Mouse (Mus musculus): ENCODE data around the gene Cask.
A peak's percentile ranks its signal among the peaks of the same experiment; 100 is the strongest.
"Not testable (repeated sequence)": the region's sequence is repeated elsewhere in the genome, so short reads cannot be mapped to it uniquely, and the experiment has no call there.

The Cask gene

DNA sequence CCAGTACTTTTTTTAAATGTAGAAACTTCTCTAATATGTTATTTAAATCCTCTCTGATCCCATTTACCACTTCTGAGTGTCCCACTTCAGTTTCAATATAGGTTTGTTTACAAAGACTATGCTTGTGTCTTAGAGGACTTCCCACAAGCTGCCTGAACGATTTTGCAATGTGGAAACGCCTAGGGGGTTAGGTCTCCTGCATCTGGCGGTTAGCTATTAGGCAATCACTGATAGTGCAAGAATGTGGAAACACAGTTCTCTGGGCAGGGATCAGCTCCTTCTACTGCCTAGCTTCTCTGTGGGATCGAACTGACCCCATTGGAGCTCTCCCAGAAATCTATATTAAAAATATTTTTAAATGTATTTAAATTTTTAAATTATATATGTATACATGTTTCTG is at the start of gene Cask:
Gene Cask, minus strand, starts transcription at position 83 of the 400 bp plus-strand sequence.
- no peak for DNase-seq (ENCODE audit: low read depth, low spot score)

DNA sequence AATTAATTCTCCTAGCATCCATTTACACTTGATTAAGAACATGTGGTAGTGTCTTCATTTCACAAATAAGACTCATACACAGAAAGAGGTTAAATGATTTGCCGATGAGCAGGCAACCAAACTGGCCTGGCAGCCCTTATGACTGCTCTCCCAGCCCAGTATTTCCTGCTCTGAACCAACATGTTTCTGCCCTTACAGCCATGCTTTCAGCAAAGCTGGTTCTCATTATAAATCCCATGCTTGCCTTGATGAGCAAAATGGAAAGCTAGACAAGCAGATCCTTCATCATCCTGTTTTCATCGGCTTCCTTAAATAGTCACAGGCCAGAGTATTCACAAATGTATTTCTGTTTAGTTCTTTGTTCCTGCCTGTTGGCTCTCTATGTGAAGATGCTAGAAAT is 38.8 kb upstream of the Cask start:
- no peak for DNase-seq (ENCODE audit: low read depth, low spot score)

- no peak for DNase-seq (ENCODE audit: low read depth, low spot score)
These were observed 33.2 kb upstream of the Cask start for GRCm38 (mm10) chrX:13884348-13884747.

DNA sequence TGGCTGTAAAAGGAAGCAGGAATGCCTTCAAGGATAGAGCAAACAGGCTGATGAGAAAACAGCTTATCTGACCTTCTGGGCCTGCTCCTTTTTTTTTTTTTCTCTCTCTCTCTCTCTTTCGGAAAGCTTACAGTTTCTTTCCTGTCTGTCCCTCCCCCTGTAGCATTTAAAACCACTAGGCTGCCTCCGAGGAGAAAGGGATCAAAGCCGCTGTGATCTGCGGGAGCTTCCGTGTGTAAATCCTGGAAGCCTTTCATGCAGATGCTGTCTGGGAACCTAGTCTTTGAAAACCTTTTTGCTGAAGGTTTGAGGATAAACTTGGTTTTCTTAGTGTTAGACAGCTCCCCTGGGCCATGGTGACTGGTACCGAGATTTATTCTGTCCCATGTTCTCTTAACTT is 30.8 kb upstream of the Cask start:
- DNase-seq (ENCODE audit: low read depth, low spot score), result no peak

- no peak for DNase-seq (ENCODE audit: low read depth, low spot score)
These were observed 9.0 kb upstream of the Cask start for GRCm38 (mm10) chrX:13860145-13860544.

DNA sequence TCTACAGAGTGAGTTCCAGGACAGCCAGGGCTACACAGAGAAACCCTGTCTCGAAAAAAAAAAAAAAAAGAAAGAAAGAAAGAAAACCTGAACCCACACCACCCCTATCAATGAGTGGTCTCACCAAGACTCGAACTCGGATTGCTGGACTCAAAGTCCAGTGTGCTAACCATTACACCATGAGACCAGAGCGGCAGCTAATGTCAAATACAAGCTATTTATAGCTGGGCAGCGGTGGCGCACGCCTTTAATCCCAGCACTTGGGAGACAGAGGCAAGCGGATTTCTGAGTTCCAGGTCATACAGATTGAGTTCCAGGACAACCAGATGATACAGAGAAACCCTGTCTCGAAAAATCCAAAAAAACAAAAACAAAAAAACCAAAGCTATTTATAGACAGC is 7.9 kb upstream of the Cask start:
- no peak for DNase-seq (ENCODE audit: low read depth, low spot score)

GRCm38 (mm10) chrX:13848473-13848872 is 2.7 kb downstream of the Cask start:
- DNase-seq (ENCODE audit: low read depth, low spot score), result no peak

- DNase-seq (ENCODE audit: low read depth, low spot score), result no peak
These were observed 3.7 kb downstream of the Cask start for GRCm38 (mm10) chrX:13847502-13847851.

DNA sequence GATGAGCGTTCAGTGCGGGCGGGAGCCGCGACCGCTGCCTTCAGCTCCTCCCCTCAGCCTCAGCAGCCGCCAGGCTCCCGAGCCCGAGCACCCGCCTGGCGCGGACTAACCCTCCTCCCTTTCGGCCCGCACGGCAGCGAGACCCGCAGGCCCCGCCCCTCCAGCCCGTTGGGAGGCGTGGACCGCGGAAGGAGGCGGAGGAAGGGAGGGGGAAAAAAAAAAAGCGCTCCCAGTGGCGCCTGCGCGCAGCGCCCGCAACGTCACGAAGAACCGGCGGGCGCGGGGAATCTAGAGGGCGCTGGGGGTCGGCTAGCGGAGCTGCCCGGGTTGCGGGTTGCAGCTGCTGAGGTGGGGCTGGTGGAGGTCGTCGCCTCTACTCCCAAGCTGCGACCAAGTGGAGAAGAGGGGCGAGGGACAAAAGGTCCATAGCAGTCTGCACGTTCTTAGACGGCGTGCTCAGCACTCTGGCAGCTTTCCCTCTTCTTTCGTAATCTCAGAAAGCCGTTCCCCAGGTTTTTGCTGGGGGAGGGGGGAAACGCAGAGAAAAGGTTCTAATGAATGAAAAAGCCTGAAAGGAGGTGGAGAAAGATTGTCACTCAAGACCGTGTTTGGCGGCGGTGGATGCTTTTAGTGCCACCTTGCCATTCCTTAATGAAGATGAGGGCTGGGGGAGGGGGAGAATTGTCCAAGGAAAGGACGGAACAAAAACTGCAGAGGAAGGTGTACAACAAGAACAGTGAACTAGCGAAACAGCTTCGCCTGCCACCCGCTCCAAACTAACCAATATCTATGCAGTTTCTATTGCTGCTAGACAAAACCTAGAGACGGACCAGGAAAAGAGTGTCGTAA is 4.3 kb downstream of the Cask start:
- peak; percentile 62 for DNase-seq (ENCODE audit: low read depth, low spot score)

DNA sequence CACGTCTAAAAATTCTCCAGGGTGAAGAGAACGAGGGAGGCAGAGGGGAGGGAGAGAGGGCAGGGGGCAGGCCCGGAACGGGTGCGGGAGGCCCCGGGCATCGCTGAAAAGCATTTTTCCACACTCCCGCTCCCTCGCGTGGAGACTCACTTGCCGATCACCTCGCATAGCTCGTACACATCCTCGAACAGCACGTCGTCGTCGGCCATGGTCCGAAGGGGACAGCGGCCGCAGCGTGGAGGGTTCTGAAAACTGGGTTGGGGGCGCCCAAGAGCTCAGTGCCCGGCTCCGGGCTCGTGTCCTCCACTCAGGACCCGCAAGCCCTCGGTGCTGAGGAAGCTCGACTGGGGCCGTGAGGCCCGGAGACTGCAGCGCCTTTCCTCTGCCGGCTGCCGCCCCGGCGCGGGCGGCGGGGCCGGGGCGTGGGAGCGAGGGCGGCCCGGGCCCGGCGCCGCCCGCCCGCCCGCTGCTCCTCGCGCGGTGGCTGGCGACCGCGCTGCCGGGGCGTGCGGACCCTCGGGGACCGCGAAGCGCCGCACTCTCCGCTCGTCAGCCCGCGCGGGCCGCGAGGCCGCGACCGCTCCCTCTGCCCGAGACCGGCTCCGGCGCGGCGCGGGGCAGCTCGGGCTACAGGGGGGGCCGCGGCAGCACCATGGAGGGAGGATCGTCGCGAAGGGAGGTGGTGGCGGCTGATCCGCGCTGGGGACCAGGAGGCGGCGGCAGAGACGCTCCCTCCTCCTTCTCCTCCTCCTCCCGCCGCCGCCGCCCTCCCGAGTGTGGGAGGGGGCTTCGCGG is 5.1 kb downstream of the Cask start:
- DNase-seq (ENCODE audit: low read depth, low spot score), result no peak

GRCm38 (mm10) chrX:13845141-13845857 is 5.9 kb downstream of the Cask start:
- DNase-seq (ENCODE audit: low read depth, low spot score), result no peak

GRCm38 (mm10) chrX:13822792-13823191 is 28.4 kb downstream of the Cask start:
- no peak for DNase-seq (ENCODE audit: low read depth, low spot score)

DNA sequence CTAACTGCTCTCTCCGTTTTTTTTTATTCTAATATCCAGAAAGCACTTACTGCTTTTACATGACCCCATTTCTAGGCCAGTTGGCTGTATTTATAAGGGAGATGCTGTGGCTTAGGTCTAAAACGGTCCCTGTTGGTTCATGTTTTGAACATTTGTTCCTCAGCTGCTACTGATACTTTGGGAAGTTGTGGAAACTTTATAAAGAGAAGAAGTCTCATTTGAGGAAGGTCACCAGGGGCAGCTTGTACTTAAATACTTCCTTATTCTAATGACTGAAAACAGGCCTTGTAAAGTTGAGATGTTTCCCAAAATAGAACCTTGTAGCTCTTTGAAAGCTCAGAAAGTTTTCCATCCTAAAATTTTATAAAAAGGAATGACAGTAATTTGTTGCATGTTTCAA is 52.4 kb downstream of the Cask start:
- DNase-seq (ENCODE audit: low read depth, low spot score), result no peak

GRCm38 (mm10) chrX:13765672-13766071 is 85.5 kb downstream of the Cask start:
- DNase-seq (ENCODE audit: low read depth, low spot score), result no peak

GRCm38 (mm10) chrX:13765024-13765423 is 86.1 kb downstream of the Cask start:
- no peak for DNase-seq (ENCODE audit: low read depth, low spot score)

DNA sequence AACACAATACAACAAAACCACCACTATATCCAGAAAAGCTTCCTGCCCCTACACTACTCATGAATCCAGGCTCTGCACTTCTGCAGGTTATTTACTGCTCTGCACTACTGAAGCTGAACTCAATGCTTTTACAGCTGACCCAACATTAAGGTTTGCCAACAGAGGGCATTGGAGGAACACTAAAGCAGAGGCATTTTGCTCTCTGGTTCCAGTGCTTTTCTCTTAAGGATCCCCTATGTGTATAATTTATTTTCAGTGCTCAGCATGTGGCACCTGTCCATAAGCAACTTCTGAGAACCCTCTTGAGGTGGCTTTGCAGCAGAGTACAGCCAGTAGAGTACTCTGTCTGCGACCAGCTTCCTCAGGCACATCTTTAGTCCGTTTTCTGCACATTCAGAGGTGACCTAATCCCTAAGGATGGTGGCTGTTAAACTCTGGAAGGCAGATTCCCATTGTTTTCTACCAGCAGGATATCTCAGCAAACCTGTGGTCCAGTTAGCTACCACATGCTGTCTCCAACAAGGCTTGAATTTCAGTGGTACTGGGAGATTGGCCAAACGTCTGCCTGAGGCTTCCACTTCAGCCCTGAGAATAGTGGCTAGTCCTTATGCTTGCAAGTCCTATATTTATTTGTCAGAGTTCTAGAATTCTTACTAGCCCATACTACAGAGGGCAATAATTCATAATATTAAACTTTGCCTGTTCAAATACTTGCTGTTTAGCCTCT is 93.7 kb downstream of the Cask start:
- DNase-seq (ENCODE audit: low read depth, low spot score), result no peak

DNA sequence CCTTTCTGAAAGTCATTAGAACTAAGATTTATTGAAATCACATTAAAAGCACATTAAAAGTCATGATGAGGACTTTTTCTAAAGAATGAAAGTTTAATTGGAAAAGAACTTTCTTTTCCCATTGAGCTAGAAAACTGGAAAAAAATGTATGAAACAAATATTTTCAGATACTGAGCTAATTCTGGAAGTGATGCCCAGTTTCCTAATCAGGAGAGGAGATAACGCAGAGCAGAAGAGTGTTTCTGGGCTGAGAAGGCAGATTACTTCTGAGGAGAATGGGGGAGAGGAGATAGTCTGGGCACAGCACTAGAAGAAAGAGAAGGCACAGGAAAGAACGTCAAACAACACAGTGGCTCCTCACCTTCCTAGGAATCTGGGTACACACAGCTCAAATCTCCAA is 110.1 kb downstream of the Cask start:
- DNase-seq (ENCODE audit: low read depth, low spot score), result no peak

- not testable (repeated sequence) for DNase-seq (ENCODE audit: low read depth, low spot score)
These were observed 120.4 kb downstream of the Cask start for GRCm38 (mm10) chrX:13730785-13731184.

DNA sequence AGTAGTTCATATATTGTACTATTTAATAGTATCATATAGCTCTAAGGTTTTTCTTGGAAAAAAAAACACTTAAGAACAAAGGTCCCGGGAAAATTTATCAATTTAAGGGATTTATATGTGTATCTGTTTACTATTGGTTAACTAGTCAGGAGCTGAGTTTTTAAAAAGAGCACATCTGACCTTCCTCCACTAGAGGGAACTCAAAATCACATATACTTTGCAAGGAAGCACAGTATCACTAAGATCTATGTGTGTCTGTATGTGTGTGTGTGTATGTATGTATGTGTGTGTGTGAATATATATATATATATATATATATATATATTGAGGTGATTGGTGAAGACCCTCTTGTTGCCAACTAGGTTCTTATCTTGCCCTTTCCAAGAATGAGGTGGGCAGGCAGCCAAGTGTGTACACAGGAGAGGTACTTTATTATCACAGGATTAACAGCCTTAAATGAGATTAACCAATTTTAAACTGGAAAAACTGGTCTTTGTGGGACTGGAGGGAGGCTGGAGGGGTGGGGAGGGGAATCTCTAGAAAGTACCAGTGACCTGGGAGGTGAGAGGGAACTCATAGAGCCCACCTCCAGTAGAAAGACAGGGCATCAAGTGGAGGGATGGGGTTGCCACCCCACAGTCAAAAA is 121.2 kb downstream of the Cask start:
- no peak for DNase-seq (ENCODE audit: low read depth, low spot score)

GRCm38 (mm10) chrX:13725573-13726403 is 125.4 kb downstream of the Cask start:
- DNase-seq (ENCODE audit: low read depth, low spot score), result no peak

Data from c-Kit-negative CD71-positive TER-119-positive erythroid progenitor cells, embryonic 14.5 days (primary cell).